Mouse (Mus musculus) CH12.LX (cell line): ENCODE data around the gene Fam240a.

Experiments
- BHLHE40 ChIP-seq: IDR thresholded peaks from 2 replicates; pipeline ENCODE4 v1.6.1; 2011; ENCODE audit warnings: mild to moderate bottlenecking, low read depth, low read length, improper control_type of control experiment
- CHD1 ChIP-seq: IDR thresholded peaks from 2 replicates; pipeline ENCODE4 v1.6.1; 2012; ENCODE audit warnings: low read depth, low read length, improper control_type of control experiment, inconsistent platforms
- CHD2 ChIP-seq: IDR thresholded peaks from 2 replicates; pipeline ENCODE4 v1.6.1; 2011; ENCODE audit warnings: low read length, improper control_type of control experiment
- CTCF ChIP-seq, 2 experiments: IDR thresholded peaks in 1 of 2; conservative IDR thresholded peaks in 1 of 2; 2 replicates each; pipeline ENCODE4 v1.5.1; 2011 to 2012; ENCODE audit warnings: low read depth in 2 of 2, low read length in 2 of 2, improper control_type of control experiment in 1 of 2, inconsistent platforms in 1 of 2, mild to moderate bottlenecking in 1 of 2, moderate library complexity in 1 of 2
- EP300 ChIP-seq: IDR thresholded peaks from 2 replicates; pipeline ENCODE4 v1.6.1; 2011; ENCODE audit warnings: low read length, improper control_type of control experiment
- ETS1 ChIP-seq: conservative IDR thresholded peaks from 2 replicates; pipeline ENCODE4 v1.6.1; 2012; ENCODE audit warnings: low read depth, mild to moderate bottlenecking, inconsistent platforms, low read length, improper control_type of control experiment, moderate library complexity
- IRF4 ChIP-seq: IDR thresholded peaks from 2 replicates; pipeline ENCODE4 v1.6.1; 2014; ENCODE audit warnings: low read depth, mild to moderate bottlenecking, inconsistent platforms, low read length, improper control_type of control experiment
- MEF2A ChIP-seq: IDR thresholded peaks from 2 replicates; pipeline ENCODE4 v1.6.1; 2014; ENCODE audit warnings: low read depth, mild to moderate bottlenecking, inconsistent platforms, low read length, improper control_type of control experiment, borderline replicate concordance
- NELFE ChIP-seq: IDR thresholded peaks from 2 replicates; pipeline ENCODE4 v1.6.1; 2011; ENCODE audit warnings: low read depth, low read length, improper control_type of control experiment
- POLR2A ChIP-seq: IDR thresholded peaks from 2 replicates; pipeline ENCODE4 v1.6.1; 2011; ENCODE audit warnings: low read depth, mild to moderate bottlenecking, improper control_type of control experiment, low read length
- SIN3A ChIP-seq: IDR thresholded peaks from 2 replicates; pipeline ENCODE4 v1.6.1; 2012; ENCODE audit warnings: low read length, improper control_type of control experiment, inconsistent platforms
- USF1 ChIP-seq: IDR thresholded peaks from 2 replicates; pipeline ENCODE4 v1.6.1; 2014; ENCODE audit warnings: low read depth, mild to moderate bottlenecking, inconsistent platforms, low read length, improper control_type of control experiment
- ZC3H11A ChIP-seq: IDR thresholded peaks from 2 replicates; pipeline ENCODE4 v1.6.1; 2012; ENCODE audit warnings: low read depth, mild to moderate bottlenecking, inconsistent platforms, low read length, improper control_type of control experiment

DNA sequence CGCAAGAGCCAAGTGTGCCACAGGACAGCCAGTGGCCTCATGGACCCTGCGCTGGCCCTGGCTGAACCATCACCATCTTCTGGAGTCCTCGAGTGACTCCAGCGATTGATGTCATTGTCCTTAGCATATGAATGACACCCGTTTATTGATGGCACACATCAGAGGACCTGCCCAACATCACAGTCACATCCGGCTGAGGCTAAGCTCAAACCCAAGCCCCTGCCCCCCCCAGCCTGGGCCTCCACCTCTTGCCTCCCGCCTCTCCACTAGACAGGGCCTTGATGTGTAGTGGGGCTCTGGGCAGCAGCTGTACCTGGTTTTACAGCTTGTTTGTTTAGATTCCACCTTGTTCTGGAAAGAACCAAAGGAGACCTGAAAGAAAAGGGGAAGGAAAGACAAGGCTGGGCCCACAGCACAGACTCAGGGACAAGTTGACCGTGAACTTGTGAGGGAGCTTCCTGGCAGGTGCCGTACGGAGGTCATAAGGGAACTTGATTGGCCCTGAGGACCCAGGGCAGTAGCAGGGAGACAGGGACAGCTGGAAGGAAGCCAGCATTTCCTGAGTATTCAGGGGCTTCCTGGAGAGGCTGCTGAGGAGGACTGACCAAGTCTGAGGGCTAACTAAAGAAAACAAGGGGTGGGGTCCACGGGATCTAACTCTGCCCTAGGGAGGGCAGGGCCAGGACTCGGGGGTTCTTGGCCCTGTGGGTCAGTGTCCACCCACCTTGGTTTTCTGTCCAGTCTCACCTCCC lies 25.4 kb downstream of the Fam240a start:
- TF ChIP-seq ZC3H11A (no peak), CTCF (conservative IDR thresholded peaks at IDR 0.05 in 1 of 2, IDR thresholded peaks at IDR 0.05 in 1 of 2; ENCODE audit: low read depth in 2 of 2, low read length in 2 of 2) (no peak), CHD2 (no peak), POLR2A (no peak), NELFE (no peak), ETS1 (no peak), CHD1 (no peak), USF1 (no peak), BHLHE40 (no peak), EP300 (no peak), MEF2A (no peak), SIN3A (no peak), IRF4 (no peak)
